Mouse (Mus musculus) megakaryocyte-erythroid progenitor cell, adult 5 weeks (primary cell): ENCODE measurements around the gene 4931408C20Rik. TPM values are rescaled to one million over a fixed set of nuclear protein-coding genes. Genes with fewer than 3 reads are reported as not detected.

Source experiments
- polyA plus RNA-seq: library from polyadenylated mRNA; stranded (reverse); fragments of >175 nt; gene quantifications from 2 replicates; pipeline ENCODE4 v1.2.3, GENCODE M21; 2012

Gene 4931408C20Rik
- not detected in 2 replicates for polyA plus RNA-seq

GRCm38 (mm10) chr1:26686842-26687760 is at the start of gene 4931408C20Rik:
4931408C20Rik (minus strand) TSS chr1:26687460.

